Mouse (Mus musculus): Measurements from ENCODE around the gene Myoc.

Gene Myoc

GRCm38 (mm10) chr1:162658119-162658518 lies 19.2 kb downstream of the Myoc start, which contains the start of gene Myocos:
Gene Myocos, minus strand, starts transcription at chr1:162658219.
- no peak for DNase-seq

DNA sequence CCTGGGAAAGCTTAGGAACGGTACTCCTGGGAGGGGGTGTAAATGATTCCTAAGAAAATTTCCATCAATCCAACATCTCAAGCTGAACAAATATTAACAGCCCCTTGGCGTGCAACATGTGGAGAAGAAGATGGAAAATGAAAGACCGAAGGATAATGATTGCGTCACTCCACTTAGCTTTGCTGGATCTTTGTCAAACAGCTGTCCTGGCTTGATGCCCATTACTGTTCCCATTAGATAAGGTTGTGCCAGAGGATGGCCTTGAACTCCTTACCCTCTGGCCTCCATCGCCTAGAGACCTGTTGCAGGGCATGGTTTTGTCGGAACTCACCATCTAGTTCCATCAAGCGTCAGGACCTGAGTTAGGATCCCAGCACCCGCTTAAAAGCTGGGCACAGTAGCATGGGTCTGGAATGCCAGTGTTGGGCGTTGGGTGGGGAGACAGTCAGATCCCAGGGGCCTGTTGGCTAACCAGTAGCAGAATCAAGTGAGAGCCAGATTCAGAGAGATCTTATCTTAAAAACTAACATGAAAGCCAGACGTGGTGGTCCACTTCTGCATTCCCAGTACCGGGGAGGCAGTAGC lies 21.4 kb downstream of the Myoc start:
- no peak for DNase-seq

DNA sequence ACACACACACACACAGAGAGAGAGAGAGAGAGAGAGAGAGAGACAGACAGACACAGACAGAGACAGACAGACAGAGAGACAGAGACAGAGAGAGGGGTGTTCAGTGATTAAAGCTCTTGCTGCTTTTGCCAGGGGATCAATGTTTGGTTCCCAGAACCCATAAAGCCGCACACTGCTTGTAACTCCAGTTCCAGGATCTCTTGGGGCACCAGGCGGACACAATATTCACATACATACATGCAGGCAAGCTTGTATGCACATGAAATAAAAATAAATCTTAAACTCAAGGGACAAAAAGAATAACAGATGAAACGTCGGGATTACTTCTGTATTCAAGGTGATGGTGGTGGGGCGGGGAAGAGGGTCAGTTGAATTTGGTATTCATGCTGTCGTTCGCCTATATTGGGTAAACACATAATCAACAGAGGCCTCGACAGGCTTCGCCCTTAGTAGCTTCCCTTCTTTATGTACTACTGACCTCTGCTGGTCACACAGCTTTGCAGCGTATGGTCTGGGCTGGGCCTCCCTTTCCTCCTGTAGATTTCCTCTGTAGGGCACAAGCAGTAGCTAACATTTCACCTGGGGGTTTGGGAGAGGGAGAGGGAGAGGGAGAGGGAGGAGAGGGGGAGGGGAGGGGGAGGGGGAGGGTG lies 26.0 kb downstream of the Myoc start:
- peak; percentile 61 to 79 for DNase-seq

GRCm38 (mm10) chr1:162665486-162666174 lies 26.7 kb downstream of the Myoc start:
- DNase-seq: no peak

DNA sequence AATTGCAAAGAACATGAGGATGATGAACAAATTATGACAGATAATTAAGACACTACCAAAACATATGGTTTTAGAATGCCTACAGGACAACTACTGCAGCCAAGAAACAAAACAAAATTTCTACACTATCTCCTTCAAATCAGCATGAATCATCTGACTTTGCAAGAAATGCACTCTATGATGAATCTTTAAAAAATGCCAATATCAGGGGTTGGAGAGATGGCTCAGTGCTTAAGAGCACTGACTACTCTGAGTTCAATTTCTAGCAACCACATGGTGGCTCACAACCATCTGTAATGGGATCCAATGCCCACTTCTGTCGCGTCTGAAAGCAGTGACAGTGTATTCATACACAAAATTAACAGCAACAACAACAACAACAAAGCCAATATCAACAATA lies 54.8 kb downstream of the Myoc start:
- DNase-seq: no peak

DNA sequence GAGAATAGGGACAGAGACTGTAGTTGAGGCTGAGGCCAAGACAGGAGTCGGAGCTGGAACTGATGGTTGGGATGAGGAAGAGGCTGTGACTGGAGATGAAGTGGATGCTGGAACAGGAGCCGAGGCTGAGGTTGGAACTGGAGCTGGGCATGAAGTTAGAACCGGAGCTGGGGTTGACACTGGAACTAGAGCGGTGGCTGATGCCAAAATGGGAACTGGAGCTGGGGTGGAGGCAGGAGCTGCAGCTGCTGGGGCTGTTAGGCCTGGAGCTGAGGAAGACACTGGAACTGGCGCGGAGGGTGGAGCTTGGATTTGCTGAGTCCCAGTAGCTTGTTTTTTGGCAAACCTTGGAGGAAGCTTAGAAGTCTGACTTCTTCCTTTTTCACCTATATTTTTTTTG lies 58.9 kb downstream of the Myoc start:
- no peak for DNase-seq
